Mouse (Mus musculus): ENCODE results near the gene Btbd35f5. TPM values are rescaled to one million over a fixed set of nuclear protein-coding genes. Genes with fewer than 3 reads are reported as not detected.
"Not testable (repeated sequence)": the region's sequence is repeated elsewhere in the genome, so short reads cannot be mapped to it uniquely, and the experiment has no call there.

The Btbd35f5 gene
- polyA plus RNA-seq (2015; fragmentation: Nextera tagmentation; extraction: Ambion mirVana) = not detected in 2 replicates

GRCm38 (mm10) chrX:32973597-32973996, at the start of gene Btbd35f5:
Gene Btbd35f5, plus strand, starts transcription at chrX:32973897.
- not testable (repeated sequence) for ATAC-seq (ENCODE audit: low FRiP score); H3K4me1 ChIP-seq (replicated peaks); H3K9me3 ChIP-seq; H3K4me2 ChIP-seq; H3K4me3 ChIP-seq; H3K27me3 ChIP-seq; H3K27ac ChIP-seq; H3K36me3 ChIP-seq; H3K9ac ChIP-seq
- no CpG with 5 or more reads among the region's 3 CpGs for WGBS

GRCm38 (mm10) chrX:32941468-32941867, 32.2 kb upstream of the Btbd35f5 start, which contains the start of gene Gm21789:
Gene Gm21789, plus strand, starts transcription at chrX:32941768.
- H3K27me3 ChIP-seq; H3K4me2 ChIP-seq; ATAC-seq (ENCODE audit: low FRiP score); H3K4me1 ChIP-seq (replicated peaks); H3K4me3 ChIP-seq; H3K27ac ChIP-seq; H3K9ac ChIP-seq; H3K36me3 ChIP-seq; H3K9me3 ChIP-seq: not testable (repeated sequence)
- WGBS = no CpG with 5 or more reads among the region's 1 CpGs

Other genes starting within 250 kb of the Btbd35f5 start
- gene Btbd35f21, start 247.8 kb upstream of the Btbd35f5 start, polyA plus RNA-seq (2015; fragmentation: Nextera tagmentation; extraction: Ambion mirVana) = not detected in 2 replicates
- not detected in 2 replicates for gene Btbd35f30, start 79.3 kb upstream of the Btbd35f5 start, polyA plus RNA-seq (2015; fragmentation: Nextera tagmentation; extraction: Ambion mirVana)
- gene Gm21789, start 32.1 kb upstream of the Btbd35f5 start, polyA plus RNA-seq (2015; fragmentation: Nextera tagmentation; extraction: Ambion mirVana) = not detected in 2 replicates

All from hindbrain, embryonic 13.5 days (tissue).